Mouse (Mus musculus): ENCODE measurements around the gene Stab1. TPM values are rescaled to one million over a fixed set of nuclear protein-coding genes. Genes with fewer than 3 reads are reported as not detected.

Gene Stab1
- total RNA-seq, 2 experiments from 2014 or later = 0.87 to 6.7 TPM

- no peak for ATAC-seq (replicated peaks; ENCODE audit: poor library complexity)
Measured at GRCm38 (mm10) chr14:31195521-31195920, 27.1 kb upstream of the Stab1 start.

- ATAC-seq (replicated peaks; ENCODE audit: poor library complexity) = peak; percentile 75
Measured at GRCm38 (mm10) chr14:31194891-31195513, 26.6 kb upstream of the Stab1 start.

- ATAC-seq (replicated peaks; ENCODE audit: poor library complexity) = no peak
Measured at GRCm38 (mm10) chr14:31194441-31194840, 26.0 kb upstream of the Stab1 start.

GRCm38 (mm10) chr14:31193791-31194190 lies 25.4 kb upstream of the Stab1 start:
- ATAC-seq (replicated peaks; ENCODE audit: poor library complexity) = no peak

- no peak for ATAC-seq (replicated peaks; ENCODE audit: poor library complexity)
Measured at GRCm38 (mm10) chr14:31191936-31192335, 23.5 kb upstream of the Stab1 start.

- peak; percentile 30; the same call in 1 of the 2 replicates for ATAC-seq (replicated peaks; ENCODE audit: poor library complexity)
Measured at GRCm38 (mm10) chr14:31189348-31189747, 20.9 kb upstream of the Stab1 start.

GRCm38 (mm10) chr14:31188771-31189181 lies 20.3 kb upstream of the Stab1 start:
- ATAC-seq (replicated peaks; ENCODE audit: poor library complexity) = peak; percentile 95

- no peak for ATAC-seq (replicated peaks; ENCODE audit: poor library complexity)
Measured at GRCm38 (mm10) chr14:31186656-31187055, 18.2 kb upstream of the Stab1 start.

- ATAC-seq (replicated peaks; ENCODE audit: poor library complexity) = no peak
Measured at GRCm38 (mm10) chr14:31184195-31184594, 15.8 kb upstream of the Stab1 start.

GRCm38 (mm10) chr14:31183541-31183940 lies 15.1 kb upstream of the Stab1 start:
- 0 out of 2 replicates have a peak, but pooled peaks have one; percentile 11 for ATAC-seq (replicated peaks; ENCODE audit: poor library complexity)

- no peak for ATAC-seq (replicated peaks; ENCODE audit: poor library complexity)
Measured at GRCm38 (mm10) chr14:31182786-31183290, 14.4 kb upstream of the Stab1 start.

- no peak for ATAC-seq (replicated peaks; ENCODE audit: poor library complexity)
Measured at GRCm38 (mm10) chr14:31181512-31181911, 13.1 kb upstream of the Stab1 start.

GRCm38 (mm10) chr14:31179677-31180365 lies 11.4 kb upstream of the Stab1 start:
- ATAC-seq (replicated peaks; ENCODE audit: poor library complexity) = no peak

- ATAC-seq (replicated peaks; ENCODE audit: poor library complexity) = no peak
Measured at GRCm38 (mm10) chr14:31177715-31178114, 9.3 kb upstream of the Stab1 start.

GRCm38 (mm10) chr14:31177287-31177686 lies 8.8 kb upstream of the Stab1 start:
- no peak for ATAC-seq (replicated peaks; ENCODE audit: poor library complexity)

GRCm38 (mm10) chr14:31173537-31173936 lies 5.1 kb upstream of the Stab1 start:
- no peak for ATAC-seq (replicated peaks; ENCODE audit: poor library complexity)

GRCm38 (mm10) chr14:31172781-31173455 lies 4.5 kb upstream of the Stab1 start:
- ATAC-seq (replicated peaks; ENCODE audit: poor library complexity) = no peak

GRCm38 (mm10) chr14:31171821-31172220 lies 3.4 kb upstream of the Stab1 start:
- ATAC-seq (replicated peaks; ENCODE audit: poor library complexity) = no peak

- ATAC-seq (replicated peaks; ENCODE audit: poor library complexity) = no peak
Measured at GRCm38 (mm10) chr14:31171386-31171785, 2.9 kb upstream of the Stab1 start.

- ATAC-seq (replicated peaks; ENCODE audit: poor library complexity) = no peak
Measured at GRCm38 (mm10) chr14:31170963-31171362, 2.5 kb upstream of the Stab1 start.

GRCm38 (mm10) chr14:31169508-31169907 lies 1.1 kb upstream of the Stab1 start:
- no peak for ATAC-seq (replicated peaks; ENCODE audit: poor library complexity)

- no peak for ATAC-seq (replicated peaks; ENCODE audit: poor library complexity)
Measured at GRCm38 (mm10) chr14:31166827-31167226, 1.6 kb downstream of the Stab1 start.
